Mouse (Mus musculus) skeletal muscle tissue, adult 2 months (tissue): ENCODE data around the gene Astn1.

Source experiments
- DNase-seq: peaks from one replicate; pipeline ENCODE4 v3.0.0-alpha.2; 2012; ENCODE audit warnings: low read depth, low spot score

Astn1 gene

GRCm38 (mm10) chr1:158361964-158362291, at the start of gene Astn1:
TSS of gene Astn1 (plus strand) at chr1:158362273.
- DNase-seq, result no peak

GRCm38 (mm10) chr1:158323325-158323724, 38.7 kb upstream of the Astn1 start:
- DNase-seq, result no peak

- no peak for DNase-seq
Measured at GRCm38 (mm10) chr1:158328126-158328525, 33.9 kb upstream of the Astn1 start.

GRCm38 (mm10) chr1:158328839-158329238, 33.2 kb upstream of the Astn1 start:
- DNase-seq, result no peak

GRCm38 (mm10) chr1:158343243-158343714, 18.8 kb upstream of the Astn1 start:
- DNase-seq, result no peak

- no peak for DNase-seq
Measured at GRCm38 (mm10) chr1:158353656-158354371, 8.3 kb upstream of the Astn1 start.

- DNase-seq, result no peak
Measured at GRCm38 (mm10) chr1:158355177-158356050, 6.7 kb upstream of the Astn1 start.

- peak; percentile 19 for DNase-seq
Measured at GRCm38 (mm10) chr1:158356051-158356461, 6.0 kb upstream of the Astn1 start, which contains the start of gene Brinp2. TSS of gene Brinp2 (minus strand) at chr1:158356326.

GRCm38 (mm10) chr1:158362292-158363101, 424 bp downstream of the Astn1 start:
- DNase-seq, result no peak

GRCm38 (mm10) chr1:158364461-158364860, 2.4 kb downstream of the Astn1 start:
- DNase-seq, result no peak

- DNase-seq, result no peak
Measured at GRCm38 (mm10) chr1:158382277-158382676, 20.2 kb downstream of the Astn1 start.

- no peak for DNase-seq
Measured at GRCm38 (mm10) chr1:158383210-158383609, 21.1 kb downstream of the Astn1 start.

- no peak for DNase-seq
Measured at GRCm38 (mm10) chr1:158385311-158385710, 23.2 kb downstream of the Astn1 start.

- DNase-seq, result no peak
Measured at GRCm38 (mm10) chr1:158386781-158387180, 24.7 kb downstream of the Astn1 start.

- no peak for DNase-seq
Measured at GRCm38 (mm10) chr1:158388995-158389394, 26.9 kb downstream of the Astn1 start.

- DNase-seq, result no peak
Measured at GRCm38 (mm10) chr1:158390693-158391092, 28.6 kb downstream of the Astn1 start.

GRCm38 (mm10) chr1:158397058-158397457, 35.0 kb downstream of the Astn1 start:
- DNase-seq, result no peak

GRCm38 (mm10) chr1:158400898-158401297, 38.8 kb downstream of the Astn1 start:
- DNase-seq, result no peak

- DNase-seq, result no peak
Measured at GRCm38 (mm10) chr1:158405899-158406769, 44.1 kb downstream of the Astn1 start.

- DNase-seq, result no peak
Measured at GRCm38 (mm10) chr1:158408124-158408523, 46.1 kb downstream of the Astn1 start.

- no peak for DNase-seq
Measured at GRCm38 (mm10) chr1:158411146-158411545, 49.1 kb downstream of the Astn1 start.
